Mouse (Mus musculus) embryonic fibroblast, embryonic 13.5 days (primary cell): ENCODE data around the gene Cphx2.
"Not testable (repeated sequence)": the region's sequence is repeated elsewhere in the genome, so short reads cannot be mapped to it uniquely, and the experiment has no call there.

ENCODE experiments used
- CTCF ChIP-seq: IDR thresholded peaks from 2 replicates; pipeline ENCODE4 v1.5.1; 2011; ENCODE audit warnings: mild to moderate bottlenecking, control low read depth, low read length, moderate library complexity, borderline replicate concordance; ENCODE audit not compliant: insufficient read depth
- POLR2A ChIP-seq: IDR thresholded peaks from 2 replicates; pipeline ENCODE4 v1.6.1; 2011; ENCODE audit warnings: low read depth, mild to moderate bottlenecking, control low read depth, low read length, moderate library complexity

GRCm38 (mm10) chr14:26067325-26067633 lies 14.0 kb upstream of the Cphx2 start, which contains the start of gene Tmem254c:
- not testable (repeated sequence) for TF ChIP-seq CTCF, POLR2A
